Mouse (Mus musculus): ENCODE results near the gene Tsen34.

GRCm38 (mm10) chr7:3656966-3657365 is 35.7 kb upstream of the Tsen34 start:
- TF ChIP-seq TAL1 (IDR thresholded peaks at IDR 0.05; ENCODE audit: low read length) (no peak), GATA1 (IDR thresholded peaks at IDR 0.05; ENCODE audit: low read length) (no peak)
